Mouse (Mus musculus) forebrain, embryonic 15.5 days (tissue): ENCODE data around the gene Msh2. TPM values are rescaled to one million over a fixed set of nuclear protein-coding genes. Genes with fewer than 3 reads are reported as not detected.

Experiments
- ATAC-seq: fragments of 200-750 bp; cut with Nextera tagmentation; replicated peaks from 2 replicates; pipeline ENCODE4 v1.8.0; 2017; ENCODE audit warnings: mild to moderate bottlenecking, moderate TSS enrichment, moderate library complexity
- H3K27ac ChIP-seq: fragments of 300-500 bp; sonication (generic); replicated peaks from 2 replicates; pipeline ENCODE4 v1.5.1; 2015; ENCODE audit warnings: mild to moderate bottlenecking, inconsistent platforms
- H3K27me3 ChIP-seq: fragments of 300-500 bp; sonication (generic); 2 replicates; pipeline ENCODE4 v1.6.1; 2015; ENCODE audit warnings: inconsistent platforms
- H3K36me3 ChIP-seq: fragments of 300-500 bp; sonication (generic); 2 replicates; pipeline ENCODE4 v1.6.1; 2015; ENCODE audit warnings: mild to moderate bottlenecking, inconsistent platforms
- H3K4me1 ChIP-seq: fragments of 300-500 bp; sonication (generic); 2 replicates; pipeline ENCODE4 v1.6.1; 2015; ENCODE audit warnings: inconsistent platforms
- H3K4me2 ChIP-seq: fragments of 300-500 bp; sonication (generic); replicated peaks from 2 replicates; pipeline ENCODE4 v1.6.1; 2015; ENCODE audit warnings: mild to moderate bottlenecking, inconsistent platforms
- H3K4me3 ChIP-seq: fragments of 300-500 bp; sonication (generic); 2 replicates; pipeline ENCODE4 v1.5.1; 2015; ENCODE audit warnings: mild to moderate bottlenecking, inconsistent platforms
- H3K9ac ChIP-seq: fragments of 300-500 bp; sonication (generic); replicated peaks from 2 replicates; pipeline ENCODE4 v1.6.1; 2015; ENCODE audit warnings: mild to moderate bottlenecking, inconsistent platforms
- H3K9me3 ChIP-seq: fragments of 300-500 bp; sonication (generic); 2 replicates; pipeline ENCODE4 v1.6.1; 2016; ENCODE audit warnings: inconsistent platforms
- WGBS: fragments of 180-500 bp; shearing (Covaris S2); methylation state at CpG from one replicate; pipeline ENCODE4 v1.1.7; 2015; ENCODE audit warnings: mixed read lengths; 5-methylcytosine and 5-hydroxymethylcytosine counted together
- polyA plus RNA-seq: library from polyadenylated mRNA; unstranded; fragments of >200 nt; fragmentation: Nextera tagmentation; extraction: Ambion mirVana; gene quantifications from 2 replicates; pipeline ENCODE4 v1.2.1, GENCODE M21; 2015

Msh2 gene
- polyA plus RNA-seq, 1 experiment from 2014 or later, result 77.9 TPM

- WGBS, result 90% methylated on average over 12 of the region's 12 CpGs
- Histone ChIP-seq H3K9me3 (no peaks in the 10 kb centered on the region), H3K27me3 (no peaks in the 10 kb centered on the region), H3K4me3 (no peak overlapping the region), H3K9ac (no peak overlapping the region), H3K36me3 (peaks cover 16% of the 10 kb centered on the region; the same call in 1 of the 2 replicates), H3K4me2 (no peak overlapping the region), H3K4me1 (no peaks in the 10 kb centered on the region), H3K27ac (no peak overlapping the region)
- ATAC-seq, result no peak
Observed at GRCm38 (mm10) chr17:87726489-87727356, 54.6 kb downstream of the Msh2 start.

GRCm38 (mm10) chr17:87731962-87732361, 59.8 kb downstream of the Msh2 start:
- no peaks in the 10 kb centered on the region for H3K9me3 ChIP-seq
- WGBS, result 86% methylated on average over 4 of the region's 4 CpGs
- no peak overlapping the region for H3K4me3 ChIP-seq
- H3K9ac ChIP-seq, result no peak overlapping the region
- no peaks in the 10 kb centered on the region for H3K4me1 ChIP-seq
- no peaks in the 10 kb centered on the region for H3K36me3 ChIP-seq
- H3K27me3 ChIP-seq, result no peaks in the 10 kb centered on the region
- ATAC-seq, result no peak
- no peak overlapping the region for H3K4me2 ChIP-seq
- no peak overlapping the region for H3K27ac ChIP-seq

DNA sequence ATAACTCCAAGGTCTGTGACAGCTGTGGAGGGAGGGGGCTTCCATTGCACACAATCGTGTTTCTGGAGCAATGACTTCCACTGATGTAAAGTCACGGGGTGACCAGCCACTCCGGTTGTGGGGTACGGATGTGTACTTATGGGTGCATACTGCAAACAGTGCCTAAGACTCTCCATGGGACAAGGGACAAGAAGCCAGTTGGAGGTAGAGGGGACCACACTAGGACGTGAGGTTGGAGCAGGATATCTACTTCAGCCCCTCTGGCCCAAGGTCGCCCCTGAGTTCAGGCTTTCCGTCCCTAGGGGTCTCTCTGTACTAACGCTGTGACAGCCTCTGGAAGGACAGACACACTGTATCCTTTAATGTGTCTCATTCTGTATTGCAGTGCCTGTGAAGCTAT, 62.3 kb downstream of the Msh2 start:
- H3K27ac ChIP-seq, result no peak overlapping the region
- H3K36me3 ChIP-seq, result no peaks in the 10 kb centered on the region
- H3K9ac ChIP-seq, result no peak overlapping the region
- no peak for ATAC-seq
- H3K4me3 ChIP-seq, result no peak overlapping the region
- 90% methylated on average over 8 of the region's 8 CpGs for WGBS
- H3K4me1 ChIP-seq, result no peaks in the 10 kb centered on the region
- H3K27me3 ChIP-seq, result no peaks in the 10 kb centered on the region
- no peaks in the 10 kb centered on the region for H3K9me3 ChIP-seq
- H3K4me2 ChIP-seq, result no peak overlapping the region

DNA sequence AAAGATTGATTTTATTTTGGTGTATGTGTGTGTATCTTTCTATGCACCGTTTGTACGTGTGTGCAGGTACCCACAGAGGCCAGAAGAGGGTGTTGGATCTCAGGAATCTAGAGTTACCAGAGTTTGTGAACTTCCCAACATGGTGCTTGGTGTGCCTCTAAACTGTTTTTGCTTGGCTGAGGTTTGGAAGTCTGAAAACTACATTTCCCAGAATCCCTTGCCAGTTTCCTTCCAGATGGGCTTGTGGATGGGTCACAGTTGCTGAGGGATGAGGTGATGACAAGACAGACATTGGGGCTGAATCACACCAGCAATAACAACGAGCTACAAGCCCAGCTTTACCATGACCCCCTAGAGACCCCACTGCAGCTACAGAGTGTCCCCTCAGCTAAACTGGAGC, 65.0 kb downstream of the Msh2 start:
- Histone ChIP-seq H3K27me3 (no peaks in the 10 kb centered on the region), H3K4me2 (no peak overlapping the region), H3K4me1 (no peaks in the 10 kb centered on the region), H3K27ac (no peak overlapping the region), H3K9me3 (no peaks in the 10 kb centered on the region), H3K36me3 (no peaks in the 10 kb centered on the region), H3K9ac (no peak overlapping the region), H3K4me3 (no peak overlapping the region)
- WGBS, result 81% methylated on average over 3 of the region's 3 CpGs
- no peak for ATAC-seq

- H3K4me1 ChIP-seq, result peaks cover 18% of the 10 kb centered on the region
- H3K4me3 ChIP-seq, result no peak overlapping the region
- no peaks in the 10 kb centered on the region for H3K36me3 ChIP-seq
- H3K27ac ChIP-seq, result no peak overlapping the region
- no peak overlapping the region for H3K4me2 ChIP-seq
- no peak overlapping the region for H3K9ac ChIP-seq
- H3K9me3 ChIP-seq, result no peaks in the 10 kb centered on the region
- 41% methylated on average over 1 of the region's 1 CpGs for WGBS
- H3K27me3 ChIP-seq, result no peaks in the 10 kb centered on the region
- no peak for ATAC-seq
Observed at GRCm38 (mm10) chr17:87739835-87740234, 67.7 kb downstream of the Msh2 start.

DNA sequence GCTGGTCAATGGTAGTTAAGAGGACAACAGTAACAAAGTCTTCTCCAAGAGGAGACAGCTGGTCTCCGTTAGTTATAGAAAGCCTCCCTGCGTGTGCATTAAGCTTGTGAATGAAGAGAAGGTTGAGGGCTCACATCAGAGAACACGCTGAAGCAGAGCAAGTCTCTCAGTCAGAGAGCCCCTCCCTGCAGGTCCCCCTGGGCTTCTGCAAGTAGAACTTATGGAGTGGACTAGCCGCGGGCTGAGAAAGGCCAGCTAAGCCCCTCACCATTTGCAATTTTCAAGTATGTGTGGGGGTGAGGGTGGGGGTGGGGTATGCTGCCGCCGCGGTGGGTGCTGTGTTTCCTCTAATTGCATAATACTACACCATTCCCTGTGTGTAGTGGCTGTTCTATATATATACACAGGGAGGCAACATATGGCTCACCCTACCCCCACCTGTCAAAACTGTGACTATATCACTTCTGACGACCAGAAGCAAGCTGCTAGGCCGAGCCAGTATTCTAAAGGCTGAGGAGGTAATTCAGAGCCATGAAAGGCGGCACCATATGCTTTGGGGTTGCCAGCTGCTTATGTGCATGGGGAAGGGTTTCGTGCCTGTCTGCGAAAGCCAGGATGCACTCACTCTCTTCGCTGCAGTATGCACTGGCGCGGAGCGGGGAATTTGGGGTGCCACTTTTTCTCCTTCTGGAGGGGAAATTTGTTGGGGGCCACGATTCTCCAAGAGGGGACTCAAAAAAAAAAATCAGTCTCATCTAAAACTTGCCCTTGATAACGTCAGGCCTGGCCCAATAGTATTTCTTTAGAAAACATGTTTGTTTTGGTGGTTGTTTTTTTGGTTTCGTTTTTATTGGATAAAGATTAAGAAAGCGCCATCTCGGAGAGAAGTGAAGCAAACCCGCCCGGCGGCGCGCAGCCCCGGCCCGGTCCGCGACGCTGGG, 73.1 kb downstream of the Msh2 start:
- H3K27me3 ChIP-seq, result peaks cover 14% of the 10 kb centered on the region; the same call in 1 of the 2 replicates
- peaks cover 31% of the 10 kb centered on the region for H3K4me1 ChIP-seq
- 5% methylated on average over 32 of the region's 32 CpGs for whole genome bisulfite sequencing
- peak overlapping the region; percentile 56 for H3K4me3 ChIP-seq
- peak overlapping the region; percentile 87 for H3K27ac ChIP-seq
- peak overlapping the region; percentile 63 for H3K9ac ChIP-seq
- peak overlapping the region; percentile 89 for H3K4me2 ChIP-seq
- H3K36me3 ChIP-seq, result no peaks in the 10 kb centered on the region
- H3K9me3 ChIP-seq, result no peaks in the 10 kb centered on the region
- ATAC-seq, result peak; percentile 94

DNA sequence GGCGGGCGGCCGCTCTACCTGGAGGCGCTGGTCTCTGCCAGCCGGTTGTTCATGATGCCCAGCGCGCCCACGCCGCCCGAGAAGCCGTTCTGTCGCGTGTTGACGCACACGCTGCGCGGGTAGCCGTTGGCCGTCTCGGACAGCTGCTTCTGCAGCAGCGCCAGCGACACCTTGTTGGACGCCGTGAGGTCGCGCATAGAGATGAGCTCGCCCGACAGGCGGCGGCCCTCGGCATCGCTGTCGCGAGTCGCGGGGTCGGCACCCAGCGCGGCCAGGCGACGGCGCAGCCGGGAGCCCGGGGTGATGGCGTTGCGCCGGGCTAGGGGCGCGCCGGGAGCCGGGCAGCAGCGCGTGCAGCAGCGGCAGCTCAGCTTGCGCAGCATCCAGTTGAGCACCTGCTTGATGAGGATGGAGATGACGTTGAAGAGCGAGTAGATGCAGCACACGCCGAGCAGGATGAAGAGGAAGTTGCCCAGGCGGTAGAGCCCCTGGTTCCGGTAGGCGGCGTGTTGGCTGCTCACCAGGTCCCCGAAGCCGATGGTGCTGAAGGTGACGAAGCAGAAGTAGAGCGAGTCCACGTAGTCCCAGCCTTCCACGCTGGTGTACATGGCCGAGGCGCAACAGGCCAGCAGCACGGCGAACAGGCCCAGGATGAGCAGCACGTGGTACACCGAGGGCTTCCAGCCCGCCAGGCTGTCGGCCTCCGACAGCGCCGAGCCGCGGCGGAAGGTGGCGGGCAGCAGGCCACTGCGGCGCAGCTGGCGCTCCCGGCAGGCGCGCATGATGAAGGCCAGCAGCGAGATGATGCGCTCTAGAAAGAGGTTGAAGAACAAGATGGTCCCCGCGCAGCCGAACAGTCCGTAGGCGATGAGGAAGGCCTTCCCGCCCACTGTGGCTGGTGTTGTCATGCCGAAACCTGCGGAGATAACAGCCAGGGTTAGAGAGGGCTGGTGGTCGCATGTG, 74.1 kb downstream of the Msh2 start:
- peaks cover 31% of the 10 kb centered on the region for H3K4me1 ChIP-seq
- 2% methylated on average over 101 of the region's 101 CpGs for WGBS
- no peaks in the 10 kb centered on the region for H3K36me3 ChIP-seq
- peak overlapping the region; percentile 87 for H3K27ac ChIP-seq
- peak overlapping the region; percentile 56 for H3K4me3 ChIP-seq
- peak overlapping the region; percentile 89 for H3K4me2 ChIP-seq
- peak overlapping the region; percentile 63 for H3K9ac ChIP-seq
- peak; percentile 71 for ATAC-seq
- H3K9me3 ChIP-seq, result no peaks in the 10 kb centered on the region
- peaks cover 14% of the 10 kb centered on the region; the same call in 1 of the 2 replicates for H3K27me3 ChIP-seq

DNA sequence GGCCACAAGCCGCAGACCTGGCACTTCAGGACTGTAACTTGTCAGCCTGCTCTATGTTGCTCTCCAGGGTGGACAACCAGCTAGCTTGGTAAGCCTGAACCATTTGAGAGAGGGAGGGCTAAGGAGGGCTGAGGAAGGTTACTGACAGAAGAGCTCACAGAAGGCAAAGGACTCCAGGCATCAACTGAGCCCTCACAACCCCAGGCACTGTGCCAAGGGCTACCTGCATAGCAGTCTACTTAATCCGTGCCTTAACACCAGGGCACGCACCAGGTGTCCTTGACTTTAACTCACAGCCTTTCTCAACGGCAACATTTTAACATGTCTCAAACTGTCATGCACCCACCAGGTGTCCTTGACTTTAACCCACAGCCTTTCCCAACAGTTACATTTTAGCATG, 88.2 kb downstream of the Msh2 start:
- no peaks in the 10 kb centered on the region for H3K27me3 ChIP-seq
- no peaks in the 10 kb centered on the region for H3K36me3 ChIP-seq
- 85% methylated on average over 4 of the region's 4 CpGs for WGBS
- no peak overlapping the region for H3K4me3 ChIP-seq
- H3K4me2 ChIP-seq, result no peak overlapping the region
- H3K9me3 ChIP-seq, result no peaks in the 10 kb centered on the region
- no peak for ATAC-seq
- no peak overlapping the region for H3K27ac ChIP-seq
- no peak overlapping the region for H3K9ac ChIP-seq
- no peaks in the 10 kb centered on the region for H3K4me1 ChIP-seq

DNA sequence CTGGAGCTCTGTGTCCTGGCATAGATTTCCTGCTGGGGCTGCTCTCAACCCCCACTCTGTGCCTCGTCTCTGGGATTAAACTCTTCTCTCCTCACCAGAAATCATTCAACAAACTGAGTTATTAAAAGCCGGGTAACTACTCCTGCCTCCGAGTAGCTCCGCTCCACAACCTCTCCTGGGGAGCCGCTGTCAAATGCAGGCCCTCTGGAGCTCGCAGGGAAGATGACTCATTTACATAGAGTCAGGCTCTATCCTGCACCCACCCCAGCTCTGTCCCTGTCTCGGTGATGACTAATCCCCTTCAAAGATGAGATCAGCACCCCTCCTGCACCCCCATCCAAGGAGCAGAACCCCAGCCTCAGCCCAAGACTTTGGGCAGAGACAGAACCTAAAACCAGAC, 91.0 kb downstream of the Msh2 start:
- 40% methylated on average over 7 of the region's 7 CpGs for WGBS
- no peak overlapping the region for H3K4me2 ChIP-seq
- H3K4me3 ChIP-seq, result no peak overlapping the region
- H3K9me3 ChIP-seq, result no peaks in the 10 kb centered on the region
- ATAC-seq, result no peak
- no peak overlapping the region for H3K27ac ChIP-seq
- H3K27me3 ChIP-seq, result no peaks in the 10 kb centered on the region
- no peaks in the 10 kb centered on the region for H3K36me3 ChIP-seq
- no peaks in the 10 kb centered on the region for H3K4me1 ChIP-seq
- H3K9ac ChIP-seq, result no peak overlapping the region

- H3K36me3 ChIP-seq, result no peaks in the 10 kb centered on the region
- no peaks in the 10 kb centered on the region for H3K4me1 ChIP-seq
- no peak for ATAC-seq
- H3K9me3 ChIP-seq, result no peaks in the 10 kb centered on the region
- no peak overlapping the region for H3K9ac ChIP-seq
- H3K27me3 ChIP-seq, result no peaks in the 10 kb centered on the region
- H3K4me2 ChIP-seq, result no peak overlapping the region
- no peak overlapping the region for H3K4me3 ChIP-seq
- WGBS, result 92% methylated on average over 11 of the region's 11 CpGs
- no peak overlapping the region for H3K27ac ChIP-seq
Observed at GRCm38 (mm10) chr17:87765031-87765430, 92.9 kb downstream of the Msh2 start.

DNA sequence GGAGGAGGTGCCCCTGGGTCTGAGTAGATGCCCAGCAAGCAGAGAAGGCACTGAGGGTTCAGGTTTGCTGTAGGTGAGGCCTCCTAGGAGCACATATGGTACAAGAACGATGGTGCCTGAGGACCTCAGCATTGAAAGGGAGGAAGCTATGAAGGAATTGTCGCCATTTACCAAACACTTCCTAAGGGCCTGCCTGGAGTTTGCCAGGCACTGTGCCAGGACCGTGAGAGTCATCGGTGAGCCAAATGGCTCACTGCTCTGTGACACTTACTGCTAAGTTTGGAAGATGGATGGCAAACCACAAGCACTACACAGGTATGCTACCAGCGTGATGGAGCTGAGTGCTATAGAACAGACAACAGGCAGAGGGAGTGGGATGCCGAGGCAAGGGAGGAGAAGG, 94.8 kb downstream of the Msh2 start:
- Histone ChIP-seq H3K27ac (no peak overlapping the region), H3K9ac (no peak overlapping the region), H3K9me3 (no peaks in the 10 kb centered on the region), H3K27me3 (no peaks in the 10 kb centered on the region), H3K4me3 (no peak overlapping the region), H3K36me3 (no peaks in the 10 kb centered on the region), H3K4me2 (no peak overlapping the region), H3K4me1 (no peaks in the 10 kb centered on the region)
- 89% methylated on average over 6 of the region's 6 CpGs for WGBS
- no peak for ATAC-seq
